Mouse (Mus musculus) cerebellum, adult 2 months (tissue): Measurements from ENCODE around the gene Apold1.

Source experiments
- CTCF ChIP-seq: fragments of 200-500 bp; IDR thresholded peaks from 2 replicates; pipeline ENCODE4 v1.5.1; 2011; ENCODE audit warnings: low read depth, mild to moderate bottlenecking, control low read depth, low read length, moderate library complexity, borderline replicate concordance; ENCODE audit not compliant: insufficient read depth
- POLR2A ChIP-seq: fragments of 200-500 bp; IDR thresholded peaks from 2 replicates; pipeline ENCODE4 v1.6.1; 2011; ENCODE audit warnings: low read length, control low read depth, borderline replicate concordance; ENCODE audit not compliant: insufficient read depth

DNA sequence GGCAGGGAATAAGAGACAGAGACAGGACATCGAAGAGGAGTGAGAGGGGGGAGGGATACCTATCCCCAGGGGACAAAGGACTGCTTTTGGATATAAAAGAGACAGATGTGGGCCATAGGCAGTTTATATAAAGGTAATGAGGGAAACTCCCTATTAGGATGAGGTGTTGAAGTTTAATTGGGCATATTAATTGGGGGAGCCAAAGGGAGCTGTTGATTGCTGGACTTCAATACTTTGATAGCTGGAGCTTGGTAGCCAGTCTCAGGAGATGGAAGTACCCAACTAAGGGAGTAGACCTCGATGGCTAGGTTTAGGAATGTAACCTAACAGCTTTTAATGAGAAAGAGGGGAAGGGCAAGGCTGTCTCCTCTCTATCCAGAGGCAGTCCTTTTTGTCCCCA, 17.6 kb upstream of the Apold1 start:
- TF ChIP-seq CTCF (no peak), POLR2A (no peak)
